Mouse (Mus musculus) stomach, embryonic 14.5 days (tissue): ENCODE results near the gene Ecel1. TPM values are rescaled to one million over a fixed set of nuclear protein-coding genes. Genes with fewer than 3 reads are reported as not detected.

Source experiments
- ATAC-seq: fragments of 200-750 bp; cut with Nextera tagmentation; 2 replicates; pipeline ENCODE4 v1.8.0; 2017; ENCODE audit warnings: low read depth, moderate TSS enrichment; ENCODE audit not compliant: insufficient number of reproducible peaks, insufficient read depth, low FRiP score
- H3K27ac ChIP-seq: fragments of 300-500 bp; sonication (generic); 2 replicates; pipeline ENCODE4 v1.5.1; 2014; ENCODE audit warnings: mild to moderate bottlenecking, low read length, moderate library complexity, mixed read lengths
- H3K27me3 ChIP-seq: fragments of 300-500 bp; sonication (generic); 2 replicates; pipeline ENCODE4 v1.6.1; 2014; ENCODE audit warnings: low read length, control low read depth, mixed read lengths; ENCODE audit not compliant: control insufficient read depth, insufficient read depth
- H3K36me3 ChIP-seq: fragments of 300-500 bp; sonication (generic); 2 replicates; pipeline ENCODE4 v1.6.1; 2014; ENCODE audit warnings: mild to moderate bottlenecking, control low read depth, low read length, moderate library complexity, mixed read lengths; ENCODE audit not compliant: control insufficient read depth, insufficient read depth
- H3K4me1 ChIP-seq: fragments of 300-500 bp; sonication (generic); 2 replicates; pipeline ENCODE4 v1.6.1; 2014; ENCODE audit warnings: low read length, control low read depth, mixed read lengths; ENCODE audit not compliant: control insufficient read depth, insufficient read depth
- H3K4me2 ChIP-seq: fragments of 300-500 bp; sonication (generic); replicated peaks from 2 replicates; pipeline ENCODE4 v1.6.1; 2014; ENCODE audit warnings: low read depth, low read length, control low read depth
- H3K4me3 ChIP-seq: fragments of 300-500 bp; sonication (generic); 2 replicates; pipeline ENCODE4 v1.5.1; 2014; ENCODE audit warnings: low read depth, low read length, control low read depth
- H3K9ac ChIP-seq: fragments of 300-500 bp; sonication (generic); replicated peaks from 2 replicates; pipeline ENCODE4 v1.6.1; 2014; ENCODE audit warnings: low read depth, mild to moderate bottlenecking, control low read depth, low read length, moderate library complexity, mixed read lengths
- H3K9me3 ChIP-seq: fragments of 300-500 bp; sonication (generic); 2 replicates; pipeline ENCODE4 v1.6.1; 2016; ENCODE audit warnings: low read depth, low read length, control low read depth; ENCODE audit not compliant: control insufficient read depth
- WGBS: fragments of 180-500 bp; shearing (Covaris S2); extraction: QIAGEN DNeasy Blood & Tissue Kit; methylation state at CpG from one replicate; pipeline ENCODE4 v1.1.7; 2014; 5-methylcytosine and 5-hydroxymethylcytosine counted together
- polyA plus RNA-seq: library from polyadenylated mRNA; unstranded; fragments of >200 nt; fragmentation: Nextera tagmentation; extraction: Ambion mirVana; gene quantifications from 2 replicates; pipeline ENCODE4 v1.2.1, GENCODE M21; 2014

Gene Ecel1
- polyA plus RNA-seq, 1 experiment from 2014 or later, result 7.5 TPM

DNA sequence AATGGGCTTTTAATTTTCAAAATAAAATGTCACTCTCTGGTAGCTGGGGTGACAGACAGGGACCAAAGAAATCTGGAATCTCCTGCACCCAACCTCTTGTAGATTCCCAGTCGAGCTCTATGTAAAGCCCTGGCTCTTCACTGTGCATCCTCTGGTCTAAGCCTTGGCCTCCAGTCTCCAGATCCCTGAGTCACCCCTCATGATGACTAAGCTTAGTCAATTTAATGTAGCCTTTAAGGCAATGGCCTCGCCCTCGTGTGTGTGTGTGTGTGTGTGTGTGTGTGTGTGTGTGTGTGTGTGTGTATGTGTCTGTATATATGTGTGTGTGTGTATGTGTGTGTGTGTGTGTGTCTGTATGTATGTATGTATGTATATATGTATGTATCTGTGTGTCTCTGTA is 3.1 kb upstream of the Ecel1 start:
- H3K4me2 ChIP-seq, result no peak overlapping the region
- H3K4me1 ChIP-seq, result 0 out of 2 replicates have a peak, but pooled peaks cover 4% of the 10 kb centered on the region
- whole genome bisulfite sequencing, result 80% methylated on average over 3 of the region's 3 CpGs
- H3K9me3 ChIP-seq, result no peaks in the 10 kb centered on the region
- H3K27me3 ChIP-seq, result peaks cover 34% of the 10 kb centered on the region
- no peaks in the 10 kb centered on the region for H3K36me3 ChIP-seq
- no peak overlapping the region for H3K4me3 ChIP-seq
- H3K9ac ChIP-seq, result no peak overlapping the region
- ATAC-seq, result no peak
- H3K27ac ChIP-seq, result no peak overlapping the region

DNA sequence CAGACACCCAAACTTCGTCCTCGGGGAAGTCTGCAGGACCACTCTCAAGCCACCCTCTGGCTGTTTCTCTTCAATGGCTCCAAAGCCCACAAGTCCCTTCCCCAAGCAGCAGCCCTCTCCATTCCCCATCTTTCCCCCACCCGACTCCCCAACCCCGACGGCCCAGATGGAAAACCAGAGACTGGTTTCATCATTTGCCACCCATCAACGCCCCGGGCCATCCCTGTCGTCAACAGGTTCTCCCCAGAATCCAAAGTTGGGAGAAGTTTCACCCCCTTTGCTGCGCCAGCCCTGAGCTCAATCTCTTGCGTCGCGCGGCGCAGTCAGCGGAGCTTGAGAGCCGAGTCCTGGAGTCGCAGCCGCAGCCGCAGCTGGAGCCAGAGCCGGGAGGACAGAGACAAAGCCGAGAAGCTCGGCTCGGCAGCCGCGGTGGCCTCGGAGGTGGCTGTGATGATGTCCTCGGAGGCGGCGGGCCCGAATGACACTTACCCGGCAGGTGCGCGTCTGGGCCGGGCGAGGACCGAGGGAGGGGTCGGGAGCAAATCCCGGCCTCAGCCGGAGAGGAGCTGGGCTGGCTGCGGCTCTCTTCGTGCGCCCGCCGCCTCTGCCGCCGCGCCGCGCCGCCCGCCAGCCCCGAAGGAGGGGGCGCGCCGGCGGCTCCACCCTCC is 656 bp downstream of the Ecel1 start:
- 1% methylated on average over 51 of the region's 56 CpGs for WGBS
- Histone ChIP-seq H3K36me3 (no peaks in the 10 kb centered on the region), H3K27me3 (peaks cover 69% of the 10 kb centered on the region), H3K4me2 (peak overlapping the region; percentile 57), H3K27ac (no peak overlapping the region), H3K4me3 (peak overlapping the region; percentile 36), H3K4me1 (0 out of 2 replicates have a peak, but pooled peaks cover 4% of the 10 kb centered on the region), H3K9me3 (no peaks in the 10 kb centered on the region), H3K9ac (no peak overlapping the region)
- peak; percentile 14; the same call in 1 of the 2 replicates for ATAC-seq

DNA sequence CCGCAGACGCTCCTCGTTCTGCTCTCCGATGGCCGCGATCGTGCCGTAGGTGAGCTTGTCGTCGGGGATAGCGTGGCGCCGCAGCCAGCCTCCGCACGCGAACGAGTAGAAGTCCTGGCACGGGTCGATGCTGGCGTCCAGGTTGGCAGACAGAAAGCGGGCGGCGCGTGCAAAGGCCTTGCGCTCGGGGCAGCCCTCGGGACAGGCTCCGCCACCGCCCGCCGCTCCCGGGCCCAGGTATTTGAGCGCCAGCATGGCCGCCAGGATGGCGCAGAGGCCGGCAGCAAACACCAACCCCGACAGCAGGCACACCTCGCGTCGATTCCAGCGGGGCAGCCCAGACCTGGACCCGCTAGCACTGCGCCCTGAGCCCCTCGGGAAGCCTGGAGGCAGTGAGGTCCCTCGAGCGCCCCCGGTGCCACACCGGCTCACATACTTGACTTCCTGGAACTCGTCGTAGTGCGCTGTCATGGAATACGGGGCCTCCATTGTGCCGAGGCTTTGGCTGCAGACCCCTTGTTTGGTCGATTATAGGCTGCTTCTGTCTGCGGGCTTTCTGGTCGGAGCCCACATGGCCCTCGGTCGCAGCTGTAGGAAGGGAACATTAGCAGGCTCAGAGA is 1.7 kb downstream of the Ecel1 start:
- peak overlapping the region; percentile 57 for H3K4me2 ChIP-seq
- H3K27ac ChIP-seq, result no peak overlapping the region
- no peak for ATAC-seq
- 2% methylated on average over 58 of the region's 58 CpGs for WGBS
- H3K4me3 ChIP-seq, result peak overlapping the region; percentile 36
- 0 out of 2 replicates have a peak, but pooled peaks cover 4% of the 10 kb centered on the region for H3K4me1 ChIP-seq
- no peaks in the 10 kb centered on the region for H3K36me3 ChIP-seq
- H3K9ac ChIP-seq, result no peak overlapping the region
- no peaks in the 10 kb centered on the region for H3K9me3 ChIP-seq
- peaks cover 75% of the 10 kb centered on the region for H3K27me3 ChIP-seq

DNA sequence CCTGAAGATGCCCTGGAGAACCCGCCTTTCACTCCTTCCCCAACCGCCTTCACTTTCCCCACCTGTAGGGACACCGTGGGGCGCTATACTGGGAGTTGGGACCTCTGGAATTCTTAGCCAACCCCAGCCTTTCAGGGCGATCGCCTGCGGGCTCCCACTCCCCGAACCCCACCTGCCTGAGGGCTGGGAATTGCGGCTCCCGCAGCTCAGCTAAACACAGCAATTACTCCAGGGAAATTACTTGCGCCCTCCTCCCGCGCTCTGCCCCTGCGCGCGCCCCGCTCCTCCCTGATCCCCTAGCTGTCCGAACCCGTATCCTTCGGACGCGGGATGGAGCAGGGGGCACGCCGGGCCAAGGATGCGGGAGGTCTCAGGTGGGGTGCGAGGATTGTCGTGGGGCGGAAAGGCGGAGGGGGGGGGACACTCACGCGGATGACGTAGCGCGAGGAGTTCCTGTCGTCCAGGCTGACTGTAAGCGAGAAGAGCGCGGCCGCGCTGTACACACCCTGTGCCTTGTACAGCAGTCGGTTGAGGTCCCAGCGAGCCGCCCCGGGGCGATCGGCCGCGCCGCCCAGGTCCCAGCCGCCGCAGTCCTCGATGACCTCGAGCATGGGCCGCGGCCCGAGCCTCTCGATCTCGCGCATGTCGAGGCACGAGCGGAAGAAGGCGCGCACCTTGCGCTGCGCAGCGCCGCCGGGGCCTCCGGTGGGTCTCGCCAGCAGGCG is 2.4 kb downstream of the Ecel1 start:
- Histone ChIP-seq H3K4me2 (peak overlapping the region; percentile 57), H3K9ac (no peak overlapping the region), H3K27ac (no peak overlapping the region), H3K4me3 (peak overlapping the region; percentile 36), H3K4me1 (0 out of 2 replicates have a peak, but pooled peaks cover 4% of the 10 kb centered on the region), H3K27me3 (peaks cover 75% of the 10 kb centered on the region), H3K9me3 (no peaks in the 10 kb centered on the region), H3K36me3 (no peaks in the 10 kb centered on the region)
- no peak for ATAC-seq
- WGBS, result under 1% methylated on average over 72 of the region's 72 CpGs

DNA sequence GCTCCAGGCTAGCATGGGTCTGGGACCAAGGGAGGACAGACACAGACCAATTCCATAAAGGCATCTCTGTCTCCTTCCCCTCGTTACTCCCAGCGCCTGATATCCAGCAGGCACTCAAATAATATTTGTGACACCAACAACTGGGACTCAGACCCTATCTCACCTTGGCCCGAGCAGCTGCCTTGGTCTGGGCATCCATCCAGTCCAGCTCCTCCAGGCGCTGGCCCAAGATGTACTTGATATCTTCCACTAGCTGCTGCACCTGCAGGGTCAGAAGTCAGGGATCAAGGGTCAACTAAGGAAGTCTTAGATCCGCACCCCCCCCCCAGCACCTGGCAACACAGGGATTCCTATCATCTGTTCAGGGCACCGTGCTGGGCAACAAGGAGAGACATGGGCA is 5.0 kb downstream of the Ecel1 start:
- 74% methylated on average over 6 of the region's 6 CpGs for WGBS
- ATAC-seq, result no peak
- H3K4me2 ChIP-seq, result no peak overlapping the region
- no peaks in the 10 kb centered on the region for H3K36me3 ChIP-seq
- H3K4me3 ChIP-seq, result no peak overlapping the region
- H3K9ac ChIP-seq, result no peak overlapping the region
- no peak overlapping the region for H3K27ac ChIP-seq
- 0 out of 2 replicates have a peak, but pooled peaks cover 4% of the 10 kb centered on the region for H3K4me1 ChIP-seq
- peaks cover 57% of the 10 kb centered on the region for H3K27me3 ChIP-seq
- H3K9me3 ChIP-seq, result no peaks in the 10 kb centered on the region

DNA sequence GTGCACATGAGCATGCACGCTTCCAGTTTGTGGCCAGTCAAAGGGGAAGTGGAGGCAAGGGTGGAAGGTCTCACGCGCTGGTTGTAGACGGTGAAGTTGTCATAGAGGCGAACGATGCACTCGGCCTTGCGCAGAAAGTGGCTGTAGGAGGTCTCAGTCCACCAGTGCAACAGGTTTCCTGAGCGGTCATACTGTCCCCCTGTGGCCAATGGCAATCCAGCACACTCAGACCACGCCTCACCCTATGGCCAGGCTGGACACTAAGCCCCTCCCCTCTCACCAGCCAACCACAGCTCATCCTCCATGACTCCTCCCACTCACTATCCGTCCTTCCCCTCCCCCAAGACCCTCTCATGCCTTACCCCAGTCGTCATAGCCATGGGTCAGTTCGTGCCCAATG is 6.9 kb downstream of the Ecel1 start:
- 0 out of 2 replicates have a peak, but pooled peaks cover under 1% of the 10 kb centered on the region for H3K4me1 ChIP-seq
- 40% methylated on average over 13 of the region's 13 CpGs for WGBS
- peaks cover 41% of the 10 kb centered on the region for H3K27me3 ChIP-seq
- no peaks in the 10 kb centered on the region for H3K9me3 ChIP-seq
- no peak overlapping the region for H3K9ac ChIP-seq
- no peak for ATAC-seq
- H3K4me2 ChIP-seq, result no peak overlapping the region
- no peak overlapping the region for H3K27ac ChIP-seq
- H3K4me3 ChIP-seq, result no peak overlapping the region
- no peaks in the 10 kb centered on the region for H3K36me3 ChIP-seq

DNA sequence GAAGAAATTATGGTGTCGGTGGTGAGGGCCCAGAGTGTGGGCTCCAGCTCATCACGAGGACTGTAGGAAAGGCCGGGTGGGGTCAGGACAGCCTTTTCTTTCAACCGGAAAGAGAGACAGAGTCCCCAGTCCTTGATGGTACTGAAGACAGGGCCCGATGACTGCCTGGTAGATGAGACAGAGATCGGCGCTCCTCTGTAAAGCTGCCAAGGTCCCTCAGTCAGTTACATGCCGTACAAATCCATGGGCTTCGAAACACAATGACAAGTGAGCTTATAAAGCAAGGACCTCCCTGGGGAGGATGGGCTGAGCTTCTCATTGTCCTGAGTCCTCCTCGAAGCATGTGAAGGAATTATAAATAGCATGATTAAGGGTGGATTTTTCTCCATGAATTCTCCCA is 13.2 kb downstream of the Ecel1 start:
- Histone ChIP-seq H3K9ac (no peak overlapping the region), H3K4me1 (0 out of 2 replicates have a peak, but pooled peaks cover 3% of the 10 kb centered on the region), H3K27me3 (no peaks in the 10 kb centered on the region), H3K27ac (no peak overlapping the region), H3K4me3 (no peak overlapping the region), H3K4me2 (no peak overlapping the region), H3K36me3 (no peaks in the 10 kb centered on the region), H3K9me3 (no peaks in the 10 kb centered on the region)
- 72% methylated on average over 10 of the region's 10 CpGs for WGBS
- ATAC-seq, result no peak

DNA sequence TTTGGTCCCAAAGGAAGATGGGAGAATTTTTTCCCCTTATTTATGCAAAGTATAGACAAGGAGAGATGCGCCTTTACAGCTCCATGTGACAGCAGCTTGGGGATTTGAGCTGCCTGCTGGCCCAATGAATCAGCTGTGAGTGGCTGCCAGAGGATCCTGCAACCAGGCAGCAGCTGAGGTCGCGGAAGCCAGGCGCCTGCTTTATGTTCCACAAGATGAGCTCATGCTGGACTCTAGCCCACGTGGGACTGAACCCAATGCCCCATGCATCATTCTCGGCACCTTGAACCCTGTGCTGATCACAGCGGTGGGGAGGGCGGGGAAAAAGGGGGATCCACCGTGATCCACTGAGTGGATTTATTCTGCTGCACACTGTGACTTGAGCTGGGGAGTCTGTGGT is 13.9 kb downstream of the Ecel1 start:
- H3K27ac ChIP-seq, result no peak overlapping the region
- H3K4me2 ChIP-seq, result no peak overlapping the region
- H3K9ac ChIP-seq, result no peak overlapping the region
- peak; percentile 56; the same call in 1 of the 2 replicates for ATAC-seq
- no peak overlapping the region for H3K4me3 ChIP-seq
- H3K36me3 ChIP-seq, result no peaks in the 10 kb centered on the region
- H3K4me1 ChIP-seq, result 0 out of 2 replicates have a peak, but pooled peaks cover 3% of the 10 kb centered on the region
- WGBS, result 44% methylated on average over 9 of the region's 9 CpGs
- H3K27me3 ChIP-seq, result no peaks in the 10 kb centered on the region
- H3K9me3 ChIP-seq, result no peaks in the 10 kb centered on the region
